Mouse (Mus musculus) spleen, postnatal 4 days (tissue): Measurements from ENCODE around the gene Bace2.

Source experiments
- DNase-seq, 2 experiments: peaks; one replicate each; pipeline ENCODE4 v3.0.0; 2022; ENCODE audit warnings: low spot score in 2 of 2

Gene Bace2

GRCm38 (mm10) chr16:97401741-97402140 is 45.2 kb downstream of the Bace2 start:
- DNase-seq, result no peak

GRCm38 (mm10) chr16:97402213-97402785 is 45.8 kb downstream of the Bace2 start:
- DNase-seq, result no peak

GRCm38 (mm10) chr16:97405476-97406012 is 49.0 kb downstream of the Bace2 start:
- no peak for DNase-seq

- DNase-seq, result no peak
These were observed 61.5 kb downstream of the Bace2 start for GRCm38 (mm10) chr16:97417896-97418542.

- no peak for DNase-seq
These were observed 62.4 kb downstream of the Bace2 start for GRCm38 (mm10) chr16:97418749-97419453.

GRCm38 (mm10) chr16:97421671-97422070 is 65.1 kb downstream of the Bace2 start:
- no peak for DNase-seq

- no peak for DNase-seq
These were observed 67.1 kb downstream of the Bace2 start for GRCm38 (mm10) chr16:97423627-97424026.

- no peak for DNase-seq
These were observed 71.5 kb downstream of the Bace2 start for GRCm38 (mm10) chr16:97428026-97428425.

- no peak for DNase-seq
These were observed 73.5 kb downstream of the Bace2 start for GRCm38 (mm10) chr16:97430091-97430490.

GRCm38 (mm10) chr16:97431328-97431727 is 74.8 kb downstream of the Bace2 start:
- DNase-seq, result no peak

GRCm38 (mm10) chr16:97434206-97434605 is 77.7 kb downstream of the Bace2 start:
- DNase-seq, result no peak

- no peak for DNase-seq
These were observed 81.0 kb downstream of the Bace2 start for GRCm38 (mm10) chr16:97437448-97438056.

- no peak for DNase-seq
These were observed 81.6 kb downstream of the Bace2 start for GRCm38 (mm10) chr16:97438191-97438590.

GRCm38 (mm10) chr16:97441967-97442366 is 85.4 kb downstream of the Bace2 start:
- DNase-seq, result no peak

- DNase-seq, result peak in 1 of 2 experiments; percentile 56
These were observed 87.2 kb downstream of the Bace2 start for GRCm38 (mm10) chr16:97443670-97444263.

GRCm38 (mm10) chr16:97447386-97447785 is 90.8 kb downstream of the Bace2 start:
- DNase-seq, result no peak

GRCm38 (mm10) chr16:97459831-97460230 is 103.3 kb downstream of the Bace2 start:
- DNase-seq, result no peak

- DNase-seq, result peak in 1 of 2 experiments; percentile 47
These were observed 104.7 kb downstream of the Bace2 start for GRCm38 (mm10) chr16:97461271-97461670.

- DNase-seq, result peak in 1 of 2 experiments; percentile 49
These were observed 106.1 kb downstream of the Bace2 start, which contains the start of gene Mx1 for GRCm38 (mm10) chr16:97462481-97463181. Mx1 (minus strand) TSS chr16:97462907.

- no peak for DNase-seq
These were observed 109.8 kb downstream of the Bace2 start for GRCm38 (mm10) chr16:97466182-97466957.
